Mouse (Mus musculus) midbrain, embryonic 10.5 days (tissue): ENCODE results near the gene Olfr1157. TPM values are rescaled to one million over a fixed set of nuclear protein-coding genes. Genes with fewer than 3 reads are reported as not detected.

Experiments used
- DNase-seq: peaks from one replicate; pipeline ENCODE4 v3.0.0-alpha.2; 2017; ENCODE audit warnings: low spot score
- H3K27ac ChIP-seq: fragments of 300-500 bp; sonication (generic); replicated peaks from 2 replicates; pipeline ENCODE4 v1.5.1; 2016; ENCODE audit warnings: mild to moderate bottlenecking
- H3K27me3 ChIP-seq: fragments of 300-500 bp; sonication (generic); 2 replicates; pipeline ENCODE4 v1.6.1; 2016; ENCODE audit warnings: low read depth, mild to moderate bottlenecking; ENCODE audit not compliant: poor library complexity, severe bottlenecking
- H3K36me3 ChIP-seq: fragments of 300-500 bp; sonication (generic); 2 replicates; pipeline ENCODE4 v1.6.1; 2016; ENCODE audit warnings: mild to moderate bottlenecking, moderate library complexity
- H3K4me1 ChIP-seq: fragments of 300-500 bp; sonication (generic); 2 replicates; pipeline ENCODE4 v1.6.1; 2016
- H3K4me3 ChIP-seq: fragments of 300-500 bp; sonication (generic); 2 replicates; pipeline ENCODE4 v1.5.1; 2016; ENCODE audit warnings: mild to moderate bottlenecking, moderate library complexity
- H3K9me3 ChIP-seq: fragments of 300-500 bp; sonication (generic); replicated peaks from 2 replicates; pipeline ENCODE4 v1.6.1; 2016; ENCODE audit warnings: mild to moderate bottlenecking
- WGBS: fragments of 180-500 bp; shearing (Covaris S2); methylation state at CpG from one replicate; pipeline ENCODE4 v1.1.7; 2016; 5-methylcytosine and 5-hydroxymethylcytosine counted together
- polyA plus RNA-seq: library from polyadenylated mRNA; unstranded; fragments of >200 nt; fragmentation: Nextera tagmentation; extraction: Ambion mirVana; gene quantifications from 2 replicates; pipeline ENCODE4 v1.2.1, GENCODE M21; 2016

The Olfr1157 gene
- not detected in 2 replicates for polyA plus RNA-seq

DNA sequence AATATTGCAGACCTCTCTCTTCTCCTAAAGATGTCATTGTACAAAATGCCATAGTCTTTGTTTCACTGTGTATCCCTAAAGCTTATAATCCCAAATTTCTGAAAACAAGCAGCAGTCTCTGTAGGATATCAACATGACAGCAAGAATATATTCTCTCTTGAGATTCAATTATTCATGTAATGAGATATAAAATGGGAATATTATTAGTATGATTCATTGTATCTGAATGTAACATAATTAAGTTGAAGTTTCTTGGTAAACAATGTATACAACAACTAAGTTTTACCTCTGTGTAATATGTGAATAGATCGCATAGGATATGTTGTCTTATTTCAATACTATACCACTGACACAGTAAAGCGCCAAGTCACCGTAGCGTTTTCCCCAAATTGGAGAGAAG is at the start of gene Olfr1157:
TSS of gene Olfr1157 (minus strand) at position 101 of the 400 bp plus-strand sequence.
- Histone ChIP-seq H3K4me1 (no peaks in the 10 kb centered on the region), H3K27ac (no peak within 1 kb of the TSS), H3K27me3 (no peaks in the 10 kb centered on the region), H3K36me3 (no peaks in the 10 kb centered on the region), H3K9me3 (no peaks in the 10 kb centered on the region), H3K4me3 (no peak within 1 kb of the TSS)
- 97% methylated on average over 4 of the region's 4 CpGs for WGBS
- DNase-seq: no peak

DNA sequence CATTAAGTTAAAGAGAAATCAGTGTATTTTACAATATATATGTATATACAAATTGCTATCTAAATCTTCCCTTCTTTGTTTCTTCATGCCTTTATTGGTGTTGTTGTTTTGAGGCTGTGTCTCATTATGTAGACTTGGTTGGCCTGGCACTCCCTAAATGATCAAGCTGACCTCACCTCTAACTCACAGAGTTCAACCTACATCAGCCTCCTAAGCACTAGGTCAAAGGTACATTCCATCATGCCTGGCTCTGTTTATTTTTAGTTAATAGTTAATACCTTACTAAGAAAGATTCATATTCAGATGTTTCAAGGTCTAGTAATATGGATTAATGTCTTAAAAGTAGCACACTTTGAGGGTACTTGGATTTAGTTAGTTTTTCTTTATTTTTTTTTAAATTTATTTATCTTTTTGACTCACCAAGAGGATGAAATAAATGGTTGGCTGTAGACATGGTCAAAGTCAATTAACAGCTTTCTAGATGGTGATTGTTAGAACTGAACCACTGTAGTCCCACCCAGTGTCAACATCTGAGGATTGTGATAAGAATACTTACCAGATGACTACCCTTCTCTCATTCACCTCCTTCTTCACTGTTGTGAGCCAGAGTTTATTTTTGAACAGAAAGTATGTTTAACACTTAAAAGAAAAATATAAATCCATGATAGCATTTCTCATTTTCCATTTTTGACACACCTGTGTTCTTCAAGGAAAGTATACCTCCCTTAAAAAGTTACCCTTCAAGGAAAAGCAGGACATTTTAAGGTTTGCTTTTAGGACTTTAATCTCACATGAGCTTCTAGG is 39.6 kb upstream of the Olfr1157 start, which contains the start of gene Olfr1160:
TSS of gene Olfr1160 (minus strand) at position 754 of the 804 bp plus-strand sequence.
- Histone ChIP-seq H3K27me3 (no peaks in the 10 kb centered on the region), H3K9me3 (no peaks in the 10 kb centered on the region)
- no peak for DNase-seq

DNA sequence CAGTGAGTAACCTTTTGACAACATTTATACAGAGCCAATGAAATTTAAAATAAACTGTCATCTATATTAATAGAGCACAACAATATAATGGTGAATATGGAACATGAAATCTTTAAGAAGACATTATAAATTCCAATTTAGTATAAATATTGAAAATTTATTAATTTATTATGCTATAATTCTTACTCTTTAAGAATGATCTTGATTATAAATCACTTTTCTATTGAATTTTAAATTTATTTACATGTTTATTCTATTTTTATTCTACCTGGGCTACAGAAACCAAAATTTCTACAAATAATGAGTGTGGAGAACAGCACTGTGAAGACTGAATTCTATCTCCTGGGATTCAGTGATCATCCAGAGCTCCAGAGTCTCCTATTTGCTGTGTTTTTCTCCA is 21.7 kb upstream of the Olfr1157 start, which contains the start of gene Olfr1158:
TSS of gene Olfr1158 (plus strand) at position 301 of the 400 bp plus-strand sequence.
- Histone ChIP-seq H3K9me3 (no peaks in the 10 kb centered on the region), H3K4me1 (no peaks in the 10 kb centered on the region), H3K36me3 (no peaks in the 10 kb centered on the region), H3K4me3 (no peak within 1 kb of the TSS), H3K27ac (no peak within 1 kb of the TSS), H3K27me3 (no peaks in the 10 kb centered on the region)
- DNase-seq: no peak

More for the DNA sequence above, 39.6 kb upstream of the Olfr1157 start, which contains the start of gene Olfr1160:
- H3K27ac ChIP-seq: no peak within 1 kb of the TSS
- H3K36me3 ChIP-seq: no peaks in the 10 kb centered on the region
- H3K4me3 ChIP-seq: no peak within 1 kb of the TSS
- H3K4me1 ChIP-seq: no peaks in the 10 kb centered on the region

DNA sequence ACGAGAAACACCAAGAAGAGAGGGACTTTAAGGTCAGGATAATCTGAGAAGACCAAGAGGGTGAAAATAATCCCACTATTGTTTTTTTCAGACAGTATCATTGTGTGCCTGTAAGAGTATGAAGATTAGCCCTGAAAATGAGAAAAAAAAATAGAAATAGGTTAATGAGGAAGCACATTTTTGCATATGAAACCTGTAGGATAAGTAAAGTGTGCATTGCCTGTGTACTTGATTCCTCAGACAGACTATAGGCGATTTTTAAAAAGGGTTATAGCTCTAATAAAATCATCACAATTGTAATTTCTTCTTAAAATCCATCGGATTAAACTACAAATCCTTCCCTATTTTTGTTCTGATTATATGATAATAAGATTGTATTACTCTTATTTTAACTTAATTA is 6.5 kb upstream of the Olfr1157 start, which contains the start of gene Olfr74:
TSS of gene Olfr74 (minus strand) at position 101 of the 400 bp plus-strand sequence.
- H3K27ac ChIP-seq: no peak within 1 kb of the TSS
- no peaks in the 10 kb centered on the region for H3K36me3 ChIP-seq
- no peaks in the 10 kb centered on the region for H3K27me3 ChIP-seq
- H3K4me1 ChIP-seq: no peaks in the 10 kb centered on the region
- no peak within 1 kb of the TSS for H3K4me3 ChIP-seq
- DNase-seq: no peak
- no peaks in the 10 kb centered on the region for H3K9me3 ChIP-seq
- 80% methylated on average over 3 of the region's 3 CpGs for WGBS

DNA sequence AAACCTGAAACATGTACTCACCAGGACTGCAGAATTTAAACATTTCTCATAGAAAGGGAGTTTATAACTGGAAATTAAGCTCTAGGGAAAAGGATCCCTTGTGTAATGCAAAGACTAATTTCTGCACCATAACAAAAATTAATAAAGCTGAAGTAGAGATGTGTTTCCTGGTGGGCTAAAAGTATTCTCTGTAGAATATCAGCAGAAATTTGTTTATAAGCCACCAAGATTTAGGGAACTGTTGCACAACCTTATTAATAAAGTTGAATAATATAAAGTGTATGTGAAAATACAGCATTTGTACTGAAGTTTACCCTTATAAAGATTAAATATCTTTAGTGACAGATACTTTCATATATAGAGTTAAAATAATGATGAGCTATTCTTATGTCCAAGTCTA is 15.1 kb downstream of the Olfr1157 start, which contains the start of gene Olfr1156:
TSS of gene Olfr1156 (minus strand) at position 101 of the 400 bp plus-strand sequence.
- Histone ChIP-seq H3K4me1 (no peaks in the 10 kb centered on the region), H3K4me3 (no peak within 1 kb of the TSS), H3K36me3 (no peaks in the 10 kb centered on the region), H3K27me3 (no peaks in the 10 kb centered on the region), H3K27ac (no peak within 1 kb of the TSS), H3K9me3 (no peaks in the 10 kb centered on the region)
- DNase-seq: no peak

DNA sequence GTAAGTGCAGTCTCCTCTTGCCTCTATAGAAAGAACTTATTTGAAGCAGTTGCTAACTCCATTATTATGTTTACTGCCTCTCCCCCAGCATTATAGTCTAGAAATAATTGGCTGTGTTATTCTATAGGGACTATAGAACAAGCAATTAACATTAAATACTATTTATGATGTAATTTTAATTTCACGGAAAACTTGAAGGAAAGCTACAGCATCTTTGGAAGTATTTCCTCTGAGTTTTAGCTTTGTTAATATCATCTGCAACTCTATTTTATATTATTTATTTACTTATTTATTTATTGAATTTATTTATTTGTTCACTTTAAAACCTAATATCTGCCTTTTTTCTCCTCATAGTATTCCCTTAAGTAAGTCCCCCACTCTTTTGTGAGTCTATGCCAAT is 23.1 kb downstream of the Olfr1157 start, which contains the start of gene Olfr1155:
TSS of gene Olfr1155 (minus strand) at position 101 of the 400 bp plus-strand sequence.
- 94% methylated on average over 1 of the region's 1 CpGs for WGBS
- no peaks in the 10 kb centered on the region for H3K27me3 ChIP-seq

More for the DNA sequence above, 23.1 kb downstream of the Olfr1157 start, which contains the start of gene Olfr1155:
- Histone ChIP-seq H3K27ac (no peak within 1 kb of the TSS), H3K4me1 (no peaks in the 10 kb centered on the region), H3K9me3 (no peaks in the 10 kb centered on the region), H3K36me3 (no peaks in the 10 kb centered on the region), H3K4me3 (no peak within 1 kb of the TSS)
- DNase-seq: no peak

Other genes with a start within 250 kb of the Olfr1157 start
- gene Olfr1138, start 228.3 kb downstream of the Olfr1157 start, polyA plus RNA-seq: not detected in 2 replicates
- gene Olfr1140, start 224.5 kb downstream of the Olfr1157 start, polyA plus RNA-seq: not detected in 2 replicates
- not detected in 2 replicates for gene Olfr1141, start 214.3 kb downstream of the Olfr1157 start, polyA plus RNA-seq
- not detected in 2 replicates for gene Olfr152, start 188.8 kb downstream of the Olfr1157 start, polyA plus RNA-seq
- not detected in 2 replicates for gene Olfr1143, start 167.7 kb downstream of the Olfr1157 start, polyA plus RNA-seq
- gene Olfr1145, start 158.5 kb downstream of the Olfr1157 start, polyA plus RNA-seq: not detected in 2 replicates
- not detected in 2 replicates for gene Olfr1148, start 137.8 kb downstream of the Olfr1157 start, polyA plus RNA-seq
- gene Olfr1150-ps1, start 124.3 kb downstream of the Olfr1157 start, polyA plus RNA-seq: not detected in 2 replicates
- not detected in 2 replicates for gene Olfr1151, start 112.4 kb downstream of the Olfr1157 start, polyA plus RNA-seq
- gene Olfr1152, start 101.8 kb downstream of the Olfr1157 start, polyA plus RNA-seq: 0.01 and 0.02 TPM in 2 replicates
- not detected in 2 replicates for gene Olfr1153, start 73.3 kb downstream of the Olfr1157 start, polyA plus RNA-seq
- not detected in 2 replicates for gene Olfr1154, start 63.1 kb downstream of the Olfr1157 start, polyA plus RNA-seq
- not detected in 2 replicates for gene Olfr1155, start 23.2 kb downstream of the Olfr1157 start, polyA plus RNA-seq
- gene Olfr1156, start 15.2 kb downstream of the Olfr1157 start, polyA plus RNA-seq: not detected in 2 replicates
- not detected in 2 replicates for gene Olfr74, start 6.4 kb upstream of the Olfr1157 start, polyA plus RNA-seq
- not detected in 2 replicates for gene Olfr1158, start 21.8 kb upstream of the Olfr1157 start, polyA plus RNA-seq
- not detected in 2 replicates for gene Olfr1160, start 40.0 kb upstream of the Olfr1157 start, polyA plus RNA-seq
- gene Olfr1161, start 54.5 kb upstream of the Olfr1157 start, polyA plus RNA-seq: not detected in 2 replicates
- not detected in 2 replicates for gene Olfr73, start 69.4 kb upstream of the Olfr1157 start, polyA plus RNA-seq
- not detected in 2 replicates for gene Olfr1162, start 82.8 kb upstream of the Olfr1157 start, polyA plus RNA-seq
- gene Olfr1163, start 103.5 kb upstream of the Olfr1157 start, polyA plus RNA-seq: not detected in 2 replicates
- not detected in 2 replicates for gene Olfr1164, start 125.7 kb upstream of the Olfr1157 start, polyA plus RNA-seq
- not detected in 2 replicates for gene Olfr1166, start 160.0 kb upstream of the Olfr1157 start, polyA plus RNA-seq
- not detected in 2 replicates for gene Olfr1167, start 186.9 kb upstream of the Olfr1157 start, polyA plus RNA-seq
- gene Olfr1168, start 213.6 kb upstream of the Olfr1157 start, polyA plus RNA-seq: not detected in 2 replicates